Mouse (Mus musculus) left cerebral cortex, adult 11 months (tissue): ENCODE results near the gene Jph2.

Source experiments
- DNase-seq: peaks from one replicate; pipeline ENCODE4 v3.0.0; 2022; ENCODE audit warnings: low spot score

The Jph2 gene

DNA sequence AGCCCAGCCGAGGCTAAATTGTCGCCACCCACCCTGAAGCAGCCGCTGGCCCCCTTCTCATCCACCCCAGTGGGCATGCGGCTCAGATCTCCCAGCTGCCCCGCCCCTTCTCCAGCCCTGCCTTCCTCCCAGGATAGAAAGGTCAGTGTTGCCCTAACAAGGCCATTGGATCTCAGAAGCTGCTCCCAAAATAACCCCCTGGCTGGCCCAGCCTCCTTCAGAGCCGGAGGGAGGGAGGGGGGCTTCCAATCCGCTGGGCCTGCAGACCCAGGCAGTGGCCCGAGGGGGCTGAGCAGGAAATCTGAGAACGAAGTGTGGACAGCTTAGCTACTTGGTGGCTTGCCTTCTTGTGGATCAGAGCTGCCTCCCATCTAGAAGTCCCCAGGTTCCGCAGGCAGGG lies at the start of gene Jph2:
TSS of gene Jph2 (minus strand) at position 89 of the 400 bp plus-strand sequence.
- no peak for DNase-seq

DNA sequence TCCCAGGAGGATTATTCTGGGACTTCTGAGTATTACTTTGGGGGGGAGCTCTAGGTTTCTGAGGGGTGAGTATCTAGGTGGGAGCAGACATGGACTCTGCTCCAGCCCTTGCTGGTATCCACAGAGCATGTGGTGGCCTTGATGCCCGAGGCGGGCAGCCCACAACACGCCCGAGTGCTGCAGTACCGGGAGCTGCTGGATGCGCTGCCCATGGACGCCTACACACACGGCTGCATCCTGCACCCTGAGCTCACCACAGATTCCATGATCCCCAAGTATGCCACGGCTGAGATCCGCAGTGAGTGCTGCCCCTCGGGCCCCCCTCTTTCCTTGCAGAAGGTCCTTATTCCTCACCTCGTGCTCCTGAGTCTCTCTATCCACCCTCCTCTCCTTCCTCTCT lies 49.6 kb upstream of the Jph2 start:
- DNase-seq, result no peak

DNA sequence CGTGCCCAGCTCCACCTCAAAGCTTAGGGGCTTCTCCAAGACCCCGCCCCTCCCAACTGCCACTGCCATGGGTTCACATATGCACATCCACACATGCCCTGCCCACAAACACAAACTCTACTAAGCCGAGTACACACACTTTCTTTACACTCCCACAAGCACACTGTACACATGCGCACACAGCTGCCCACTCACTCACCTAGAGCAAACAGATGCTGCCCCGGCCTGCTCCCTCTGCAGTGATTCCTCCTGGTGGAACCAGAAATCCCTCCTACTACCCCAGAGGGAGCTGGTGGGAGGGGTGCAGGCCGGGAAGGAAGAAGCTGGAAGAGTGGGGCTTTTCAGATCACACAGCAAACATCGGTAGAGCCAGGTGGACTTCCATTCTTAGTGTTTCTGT lies 46.2 kb upstream of the Jph2 start:
- DNase-seq, result no peak

DNA sequence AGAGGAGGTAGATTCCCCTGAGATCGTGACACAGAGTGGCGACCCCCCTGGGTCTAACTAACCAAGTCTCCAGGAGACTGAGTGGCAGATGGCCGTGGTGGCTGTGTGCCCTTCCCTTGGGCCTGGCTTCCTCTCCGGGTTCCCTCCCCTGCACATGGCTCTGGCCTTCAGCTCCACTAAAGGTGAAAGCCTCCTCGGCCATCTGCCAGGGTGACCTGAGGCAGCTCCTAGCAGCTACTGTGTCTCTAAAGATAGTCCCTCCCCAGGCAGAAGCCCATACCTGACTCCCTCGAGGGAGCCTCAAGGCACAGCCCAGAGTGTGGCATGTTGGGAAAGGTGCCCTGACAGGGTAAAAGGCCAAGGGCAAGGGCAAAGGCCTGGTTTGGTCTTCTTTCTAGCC lies 45.8 kb upstream of the Jph2 start:
- no peak for DNase-seq

DNA sequence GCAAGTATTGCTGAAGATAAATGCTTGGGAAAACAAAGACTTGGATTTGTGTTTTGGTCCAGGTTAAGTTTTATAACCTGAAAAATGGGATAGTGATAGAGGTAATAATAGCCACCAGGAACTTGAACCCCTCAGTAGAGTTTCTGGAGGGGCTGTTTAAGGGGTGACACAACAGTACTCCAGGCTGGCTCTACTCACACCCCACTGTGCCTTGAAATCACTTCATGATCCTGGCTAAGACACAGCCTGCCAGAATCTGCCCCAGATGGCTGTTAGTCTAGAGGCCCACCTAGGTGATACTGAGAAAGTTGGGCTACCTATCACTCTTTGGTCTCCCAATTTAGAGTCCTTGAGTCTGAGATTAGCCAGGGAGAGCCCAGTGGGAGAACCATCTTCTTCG lies 41.7 kb upstream of the Jph2 start:
- DNase-seq, result no peak

DNA sequence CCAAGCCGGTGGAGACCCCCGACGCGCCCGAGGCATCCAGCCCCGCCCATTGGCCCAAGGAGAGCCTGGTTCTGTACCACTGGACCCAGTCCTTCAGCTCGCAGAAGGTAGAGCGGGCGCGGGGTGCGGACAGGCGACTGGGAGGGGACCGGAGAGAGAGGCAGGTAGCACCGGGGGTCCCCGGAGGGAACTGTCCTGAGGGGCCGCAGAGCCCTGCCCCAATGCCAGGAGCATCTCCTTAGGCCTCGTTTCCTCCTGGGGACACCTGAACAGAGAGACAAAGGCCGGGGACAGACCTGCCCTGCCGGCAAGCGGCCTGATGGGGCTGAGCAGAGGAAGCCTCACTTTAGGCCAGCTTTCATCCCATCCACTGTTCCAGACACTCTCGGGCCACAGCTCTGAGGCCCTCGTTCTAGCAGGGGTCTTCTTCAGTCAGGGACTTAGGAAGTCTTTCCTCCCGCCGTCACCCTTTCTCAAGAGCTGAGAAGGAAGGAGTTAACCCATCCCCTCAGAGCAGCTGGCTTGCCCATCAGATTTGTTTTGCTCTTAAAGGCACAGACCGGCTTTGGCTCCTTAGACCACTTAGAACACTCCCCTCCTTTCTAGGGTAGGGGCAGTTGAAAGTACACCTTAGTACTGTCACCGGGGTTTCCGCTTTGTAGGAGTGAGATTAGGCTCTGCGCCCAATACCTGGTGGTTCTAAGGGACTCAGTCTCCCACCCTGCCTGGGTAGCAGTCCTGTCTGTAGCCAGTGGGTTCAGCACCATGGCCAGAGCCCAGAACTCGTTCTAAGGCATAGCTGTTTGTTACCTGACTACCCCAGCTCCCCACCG lies 41.0 kb upstream of the Jph2 start:
- DNase-seq, result no peak

DNA sequence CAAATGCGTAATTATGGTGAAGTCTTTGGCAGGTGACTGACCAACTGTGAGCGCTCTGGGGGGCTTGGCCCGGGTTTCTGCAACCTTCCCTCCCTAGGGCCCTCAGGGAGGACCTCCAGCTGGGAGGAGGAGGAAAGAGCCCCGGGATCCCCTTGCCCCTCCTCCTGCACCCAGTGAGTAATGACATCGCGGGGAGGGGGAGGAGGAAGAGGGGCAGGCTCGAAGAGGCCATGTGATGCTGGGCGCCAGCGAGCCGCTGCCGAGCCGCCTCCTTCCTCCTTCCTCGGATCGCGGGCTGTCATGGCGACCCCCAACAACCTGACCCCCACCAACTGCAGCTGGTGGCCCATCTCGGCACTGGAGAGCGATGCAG lies 40.4 kb upstream of the Jph2 start, which contains the start of gene Gdap1l1:
TSS of gene Gdap1l1 (plus strand) at position 231 of the 373 bp plus-strand sequence.
- DNase-seq, result peak; percentile 72

DNA sequence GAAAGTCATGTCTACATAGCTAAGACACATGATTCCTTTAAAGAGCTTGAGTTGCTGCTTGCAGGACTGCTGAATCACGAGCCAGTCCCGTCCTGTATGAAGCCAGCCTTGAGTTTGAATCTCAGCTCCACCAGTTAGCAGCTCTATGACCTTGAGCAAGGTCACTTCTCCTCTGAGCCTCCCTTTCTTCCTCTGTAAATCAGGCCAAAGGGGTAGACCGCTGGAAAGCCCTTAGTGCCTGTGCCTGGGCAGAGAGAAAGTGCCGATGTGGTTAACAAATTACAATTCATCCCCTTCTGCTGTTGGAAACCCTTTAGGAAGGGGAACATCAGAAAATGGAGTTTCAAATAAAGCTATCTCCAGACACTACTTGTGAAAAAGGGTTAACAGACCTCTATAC lies 40.0 kb upstream of the Jph2 start:
- no peak for DNase-seq

DNA sequence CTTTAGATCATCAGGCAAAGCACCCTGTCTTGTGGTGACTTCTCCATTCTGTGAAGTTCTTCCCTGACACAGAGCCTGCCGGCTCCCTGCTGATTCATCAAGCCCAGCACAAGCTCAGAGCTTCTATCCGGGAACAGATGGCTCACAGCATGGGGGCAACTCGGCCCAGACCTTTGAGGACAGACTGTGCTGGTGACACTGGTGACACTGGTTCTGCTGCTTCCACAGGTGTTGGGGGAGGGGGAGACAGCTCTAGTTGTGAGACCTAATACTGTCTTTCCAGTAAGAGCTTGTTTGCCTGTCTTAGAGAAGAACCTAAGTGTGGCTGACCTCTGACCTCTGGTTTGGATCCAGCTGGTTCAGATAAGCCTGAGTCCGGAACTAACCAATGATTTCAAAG lies 36.2 kb upstream of the Jph2 start:
- DNase-seq, result no peak

DNA sequence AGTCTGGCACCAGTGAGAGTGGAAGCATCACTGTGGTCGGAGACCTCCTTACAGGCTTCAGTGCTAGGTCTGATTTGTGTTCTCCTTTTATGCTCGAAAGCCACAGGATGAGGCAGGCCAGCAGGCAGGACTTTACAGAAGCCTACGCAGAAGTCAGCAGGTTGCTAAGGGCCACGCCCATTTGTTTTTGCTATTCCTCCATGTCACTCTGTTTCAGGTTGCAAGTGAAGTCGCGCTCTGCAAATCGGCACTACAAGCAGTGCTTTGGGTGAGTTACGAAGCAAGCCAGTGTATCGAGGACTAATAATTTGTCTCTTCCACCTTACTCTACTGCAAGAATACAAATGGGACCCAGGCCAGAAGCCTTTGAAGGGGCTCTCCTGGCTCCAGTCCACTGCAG lies 33.5 kb upstream of the Jph2 start:
- DNase-seq, result no peak

DNA sequence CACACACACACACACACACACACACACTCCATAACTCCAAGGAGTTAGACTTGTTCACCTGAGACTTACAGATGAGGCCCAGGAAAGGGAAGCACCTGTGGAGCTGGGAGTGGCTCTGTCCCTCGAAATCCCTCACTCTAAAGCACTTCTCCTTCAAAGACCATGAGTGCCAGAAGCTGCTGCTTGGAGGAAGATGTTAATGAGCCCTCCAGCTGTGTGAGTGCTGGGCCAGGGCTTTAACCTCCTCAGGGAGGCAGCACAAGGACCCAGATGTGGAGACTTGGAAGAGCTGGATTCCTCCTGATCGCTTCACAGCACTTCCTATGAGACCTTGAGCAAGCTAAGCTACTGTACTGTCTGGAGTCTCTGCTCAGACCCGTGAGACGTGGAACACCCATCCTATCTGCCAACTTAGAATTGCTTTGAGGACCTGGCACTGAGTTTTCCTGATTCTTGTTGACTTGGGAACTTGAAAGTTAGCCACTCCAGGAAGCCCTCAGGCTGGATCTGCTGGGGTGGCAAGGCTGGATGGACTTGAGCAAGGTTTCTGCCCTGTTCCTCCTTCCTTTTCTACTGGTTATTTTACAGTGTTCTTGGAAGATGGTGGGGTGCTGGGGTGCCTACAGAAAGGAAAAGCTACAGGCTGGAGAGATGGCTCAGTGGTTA lies 30.7 kb upstream of the Jph2 start:
- DNase-seq, result no peak

DNA sequence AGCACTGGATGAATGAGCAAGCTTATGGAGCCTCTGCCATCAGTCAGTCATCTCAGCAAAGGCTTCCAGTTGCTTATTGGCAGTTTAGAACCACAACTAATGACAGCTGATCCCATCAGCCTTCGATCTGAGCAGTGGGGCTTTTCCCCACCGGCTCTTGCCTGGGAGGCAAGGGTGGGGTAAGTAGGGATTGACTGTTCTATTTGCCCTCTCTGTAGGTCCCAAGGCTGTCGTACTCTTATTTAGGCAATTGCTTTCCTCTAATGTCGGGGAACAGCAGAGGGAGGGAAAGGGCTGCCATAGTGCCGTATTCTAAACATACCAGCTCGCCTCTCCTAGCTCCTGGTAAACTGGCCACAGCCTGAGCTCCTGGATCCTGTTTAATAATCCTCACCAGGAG lies 26.8 kb upstream of the Jph2 start, which contains the start of gene Oser1:
TSS of gene Oser1 (minus strand) at position 101 of the 400 bp plus-strand sequence.
- DNase-seq, result no peak

DNA sequence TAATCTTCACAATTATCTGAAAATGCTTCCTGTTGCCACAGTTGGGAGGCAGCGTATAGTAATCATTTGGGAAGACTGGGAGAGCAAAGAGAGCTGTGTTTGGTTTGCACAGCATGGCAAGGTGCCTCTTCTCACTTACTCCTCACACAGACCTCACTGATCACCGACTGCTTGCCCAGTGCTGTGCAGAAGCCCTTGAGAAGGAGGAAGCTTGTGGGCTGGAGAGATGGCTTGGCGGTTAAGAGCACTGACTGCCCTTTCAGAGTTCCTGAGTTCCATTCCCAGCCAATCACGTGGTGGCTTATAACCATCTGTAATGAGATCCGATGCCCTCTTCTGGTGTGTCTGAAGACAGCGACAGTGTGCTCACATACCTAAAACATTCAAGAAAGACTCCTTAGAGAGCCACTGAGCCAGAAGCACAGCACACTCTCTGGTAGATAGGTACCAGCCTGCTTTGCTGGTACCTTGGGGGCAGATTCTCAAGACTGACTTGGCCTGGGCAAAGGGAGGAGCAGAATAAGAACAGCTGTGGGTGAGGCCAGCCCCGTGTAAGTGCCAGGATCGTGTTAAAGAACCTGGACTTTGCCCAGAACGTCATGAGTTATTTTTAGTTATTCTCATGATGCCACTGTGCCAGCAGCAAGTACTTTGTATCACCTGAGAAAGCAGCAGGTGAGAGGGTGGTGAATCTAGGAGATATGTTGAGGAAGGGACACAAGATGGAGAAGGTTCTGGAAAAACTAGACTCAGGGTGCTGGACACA lies 25.3 kb upstream of the Jph2 start:
- no peak for DNase-seq

DNA sequence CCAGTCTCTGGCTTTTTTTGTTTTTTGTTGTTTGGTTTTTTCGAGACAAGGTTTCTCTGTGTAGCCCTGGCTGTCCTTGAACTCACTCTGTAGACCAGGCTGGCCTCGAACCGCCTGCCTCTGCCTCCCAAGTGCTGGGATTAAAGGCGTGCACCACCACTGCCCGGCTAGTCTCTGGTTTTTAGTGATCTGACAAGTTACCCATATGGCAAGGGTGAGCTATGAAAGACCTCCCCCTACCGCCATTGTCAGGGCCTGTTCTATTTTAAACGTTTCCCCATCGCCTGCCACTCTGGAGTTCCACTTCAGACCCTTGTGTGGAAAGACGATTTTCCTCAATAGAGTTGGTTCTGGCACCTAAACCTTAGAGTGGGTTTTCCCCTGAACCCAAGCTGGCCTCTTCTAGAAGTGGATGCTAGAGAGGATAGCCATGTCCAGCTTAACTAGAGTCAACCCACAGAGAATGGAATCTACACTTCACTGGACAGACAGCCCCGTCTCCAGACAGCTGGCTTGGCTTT lies 22.6 kb upstream of the Jph2 start:
- no peak for DNase-seq

DNA sequence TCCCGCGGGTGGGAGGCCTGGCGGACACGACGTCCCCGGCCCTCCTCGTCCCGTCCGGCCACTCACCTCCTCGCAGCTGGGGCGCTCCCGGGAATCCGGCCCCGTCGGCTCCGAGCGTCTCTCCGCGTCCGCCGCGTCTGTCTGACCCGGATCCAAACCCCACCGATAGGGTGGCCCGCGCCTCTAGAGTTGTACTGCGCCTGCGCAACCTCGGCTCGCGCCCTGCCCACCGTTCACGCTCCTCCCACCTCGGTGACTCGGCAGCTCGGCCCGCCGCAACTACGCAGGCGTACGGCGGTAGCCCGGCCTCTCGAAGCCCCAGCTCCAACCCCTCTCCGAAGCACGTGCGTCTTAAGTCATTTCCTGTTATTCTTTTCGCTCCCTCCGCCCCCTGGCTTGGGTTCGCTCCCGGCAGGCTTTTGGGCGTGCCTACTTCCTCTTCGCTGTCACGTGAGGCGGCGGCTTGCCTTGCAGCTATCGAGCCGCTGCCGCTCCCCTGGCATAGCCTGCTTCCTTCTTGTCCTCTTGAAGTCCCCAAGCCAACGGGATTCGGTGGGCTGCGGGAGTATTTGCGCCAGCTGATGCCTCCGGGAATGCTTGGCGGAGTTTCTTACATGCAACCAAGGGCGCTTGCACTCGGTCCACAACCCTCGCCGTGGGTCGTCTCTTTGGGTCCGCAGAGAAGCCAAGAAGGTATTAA lies 21.7 kb upstream of the Jph2 start:
- peak; percentile 99 for DNase-seq

DNA sequence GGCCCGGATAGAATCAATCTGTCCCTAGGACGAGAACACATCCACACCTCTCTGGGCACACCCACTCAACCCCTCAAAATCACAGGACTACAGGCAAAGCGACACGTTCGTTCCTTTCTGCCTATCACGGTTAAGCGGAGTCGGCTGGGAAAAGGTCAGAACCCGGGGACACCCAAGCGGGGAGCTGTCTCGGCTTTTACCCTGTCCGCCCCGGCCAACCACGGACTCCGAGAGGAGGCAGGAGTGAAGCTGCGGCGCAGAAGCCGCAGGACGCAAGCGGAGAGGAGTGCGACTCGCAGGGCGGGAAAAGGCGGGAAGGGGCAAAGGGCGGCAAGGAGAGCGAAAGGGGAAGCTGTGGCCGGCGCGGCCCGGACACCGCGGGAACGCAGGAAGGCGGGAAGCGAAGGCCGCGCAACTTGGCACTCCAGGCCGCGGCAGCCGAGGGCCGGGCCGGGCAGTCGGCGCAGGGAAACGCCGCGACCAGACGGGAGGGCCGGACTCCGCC lies 21.1 kb upstream of the Jph2 start:
- DNase-seq, result no peak

DNA sequence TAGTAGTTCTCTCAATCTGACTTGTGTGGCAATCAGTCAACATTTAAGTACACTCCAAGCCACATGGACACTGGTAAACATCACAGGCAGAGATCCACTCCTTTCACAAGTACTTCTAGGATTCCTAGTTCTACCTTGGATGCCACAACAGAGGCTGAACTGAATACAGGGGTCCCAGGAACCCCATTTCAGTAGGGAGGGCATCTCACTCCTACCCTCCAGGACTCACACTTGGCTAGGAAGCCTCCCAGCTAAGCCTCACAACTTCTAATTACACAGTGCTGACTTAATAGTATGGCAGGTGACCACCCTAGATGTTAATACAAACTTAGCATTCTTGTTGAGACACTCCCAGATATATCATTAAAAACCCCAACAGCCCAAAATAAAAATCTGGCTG lies 20.0 kb upstream of the Jph2 start:
- no peak for DNase-seq

DNA sequence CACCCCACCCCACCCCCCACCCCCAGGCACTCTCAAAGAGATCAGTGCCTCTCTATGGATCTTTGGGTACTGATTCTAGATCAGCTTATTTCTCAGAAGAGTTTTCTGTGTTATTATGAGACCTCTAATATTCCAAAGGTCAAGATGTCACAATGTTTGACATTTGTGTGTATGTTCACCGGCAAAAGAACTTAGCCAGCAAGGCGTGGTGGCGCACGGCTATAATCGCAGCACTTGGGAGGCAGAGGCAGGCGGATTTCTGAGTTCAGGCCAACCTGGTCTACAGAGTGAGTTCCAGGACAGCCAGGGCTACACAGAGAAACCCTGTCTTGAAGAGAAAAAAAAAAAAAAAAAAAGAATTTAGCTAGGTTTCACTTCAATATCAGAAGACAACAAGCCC lies 19.2 kb upstream of the Jph2 start:
- no peak for DNase-seq

DNA sequence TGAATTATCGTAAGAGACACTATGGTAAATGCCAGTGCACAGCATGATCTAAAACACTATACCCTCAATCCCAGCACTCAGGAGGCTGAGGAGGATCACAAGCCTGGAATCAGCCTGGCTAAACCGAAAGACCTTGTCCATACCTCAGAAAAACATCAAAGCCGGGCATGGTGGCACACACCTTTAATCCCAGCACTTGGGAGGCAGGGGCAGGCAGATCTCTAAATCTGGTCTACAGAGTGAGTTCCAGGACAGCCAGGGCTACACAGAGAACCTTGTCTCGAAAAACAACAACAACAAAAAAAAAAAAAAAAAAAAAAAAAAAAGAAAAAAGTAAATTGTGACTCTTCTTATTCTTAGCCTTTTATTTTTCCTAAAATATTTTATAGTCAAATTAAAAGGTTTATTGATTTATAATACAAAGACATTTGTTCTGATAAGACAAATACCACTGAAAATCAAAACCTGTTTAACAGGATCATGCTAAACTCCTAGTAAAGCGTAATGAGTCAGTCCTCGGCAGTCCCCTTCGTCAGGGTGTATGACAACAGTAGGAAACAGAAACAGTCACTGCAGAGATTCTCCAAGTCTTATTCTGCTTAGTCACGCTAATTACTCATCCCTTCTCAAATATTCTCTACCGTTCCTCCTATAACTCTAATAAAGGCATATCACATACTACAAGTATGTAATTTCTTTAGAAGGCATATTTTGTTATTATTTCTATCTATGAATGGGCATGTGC lies 15.2 kb upstream of the Jph2 start:
- no peak for DNase-seq

DNA sequence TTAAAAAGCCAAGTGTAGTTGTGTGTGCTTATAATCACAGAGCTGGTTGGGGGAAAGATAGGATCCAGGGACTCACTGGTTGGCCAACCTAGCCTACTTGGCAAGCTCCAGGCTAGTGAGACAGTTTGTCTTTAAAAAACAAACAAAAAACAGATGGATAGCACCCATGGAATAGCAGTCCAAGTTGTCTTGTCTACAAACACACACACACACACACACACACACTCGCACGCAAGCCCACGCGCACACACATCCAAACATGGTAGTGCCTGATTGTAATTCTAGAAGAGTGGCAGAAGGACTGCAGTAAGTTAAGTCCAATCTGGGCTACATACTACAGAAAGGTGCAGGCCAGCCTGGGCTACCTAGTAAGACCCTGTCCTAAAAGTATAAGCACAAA lies 14.6 kb upstream of the Jph2 start:
- DNase-seq, result no peak

DNA sequence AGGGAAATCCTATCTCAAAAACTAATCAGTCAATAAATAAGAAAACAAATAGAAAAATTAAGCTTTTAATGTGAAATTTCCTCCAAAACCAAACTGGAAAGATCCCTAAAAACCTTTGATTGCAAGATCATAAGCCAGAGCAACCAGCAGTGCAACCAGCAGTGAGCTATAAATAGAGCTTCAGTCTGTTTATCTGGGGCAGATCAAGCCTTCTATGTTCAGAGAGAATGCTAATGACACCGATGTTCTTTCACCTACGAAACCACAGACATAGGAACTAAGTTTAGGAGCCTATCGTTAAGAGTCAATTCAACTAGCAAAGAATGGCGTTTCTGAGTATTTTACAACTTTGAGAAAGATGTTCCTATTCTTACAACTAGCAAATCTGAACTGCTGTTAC lies 14.0 kb upstream of the Jph2 start:
- DNase-seq, result no peak
